Mouse (Mus musculus) liver, embryonic 14.5 days (tissue): ENCODE measurements around the gene Fbxl2. TPM values are rescaled to one million over a fixed set of nuclear protein-coding genes. Genes with fewer than 3 reads are reported as not detected.

Source experiments
- ATAC-seq: fragments of 200-750 bp; cut with Nextera tagmentation; 2 replicates; pipeline ENCODE4 v1.8.0; 2017; ENCODE audit warnings: moderate number of reproducible peaks, mild to moderate bottlenecking, moderate library complexity; ENCODE audit not compliant: insufficient read depth
- DNase-seq, 3 experiments: peaks; one replicate each; pipeline ENCODE4 v3.0.0-alpha.2; 2012 to 2013; ENCODE audit warnings: low read depth in 3 of 3, low spot score in 3 of 3
- H3K27ac ChIP-seq: fragments of 300-500 bp; sonication (generic); 2 replicates; pipeline ENCODE4 v1.5.1; 2014; ENCODE audit warnings: moderate library complexity, mild to moderate bottlenecking, control low read depth, inconsistent platforms
- H3K27me3 ChIP-seq: fragments of 300-500 bp; sonication (generic); 2 replicates; pipeline ENCODE4 v1.6.1; 2014; ENCODE audit warnings: mild to moderate bottlenecking, low read length, moderate library complexity; ENCODE audit not compliant: control insufficient read depth, insufficient read depth
- H3K36me3 ChIP-seq: fragments of 300-500 bp; sonication (generic); replicated peaks from 2 replicates; pipeline ENCODE4 v1.6.1; 2014; ENCODE audit warnings: low read depth; ENCODE audit not compliant: control insufficient read depth, insufficient read depth
- H3K4me1 ChIP-seq, 2 experiments: fragments of 200-500 bp in 1 of 2; fragments of 300-500 bp in 1 of 2; sonication (generic) in 1 of 2; replicated peaks; 2 replicates each; pipeline ENCODE4 v1.6.1; 2012 to 2014; ENCODE audit warnings: antibody characterized with exemption in 1 of 2, inconsistent platforms in 1 of 2, low read length in 1 of 2; ENCODE audit not compliant: control insufficient read depth in 2 of 2, insufficient read depth in 2 of 2
- H3K4me2 ChIP-seq: fragments of 300-500 bp; sonication (generic); 2 replicates; pipeline ENCODE4 v1.6.1; 2014; ENCODE audit warnings: low read depth, mild to moderate bottlenecking, control low read depth, moderate library complexity
- H3K4me3 ChIP-seq, 2 experiments: fragments of 200-500 bp in 1 of 2; fragments of 300-500 bp in 1 of 2; sonication (generic) in 1 of 2; 2 replicates each; pipeline ENCODE4 v1.5.1; 2012 to 2014; ENCODE audit warnings: low read depth in 2 of 2, low read length in 2 of 2, mild to moderate bottlenecking in 2 of 2, control low read depth in 1 of 2, inconsistent platforms in 1 of 2, moderate library complexity in 1 of 2; ENCODE audit not compliant: insufficient read depth in 1 of 2
- H3K9ac ChIP-seq: fragments of 300-500 bp; sonication (generic); replicated peaks from 2 replicates; pipeline ENCODE4 v1.6.1; 2014; ENCODE audit warnings: mild to moderate bottlenecking, control low read depth, moderate library complexity
- H3K9me3 ChIP-seq: fragments of 300-500 bp; sonication (generic); 2 replicates; pipeline ENCODE4 v1.6.1; 2016; ENCODE audit warnings: low read length, mixed read lengths; ENCODE audit not compliant: control insufficient read depth
- CTCF ChIP-seq: IDR thresholded peaks from 2 replicates; pipeline ENCODE4 v1.5.1; 2016; ENCODE audit warnings: antibody characterized with exemption, low read depth, control low read depth
- EP300 ChIP-seq: IDR thresholded peaks from 2 replicates; pipeline ENCODE4 v1.6.1; 2016; ENCODE audit warnings: antibody characterized with exemption, low read depth
- WGBS: fragments of 180-500 bp; shearing (Covaris S2); extraction: QIAGEN DNeasy Blood & Tissue Kit; methylation state at CpG from one replicate; pipeline ENCODE4 v1.1.7; 2014; ENCODE audit not compliant: insufficient replicate concordance; 5-methylcytosine and 5-hydroxymethylcytosine counted together
- polyA plus RNA-seq, 2 experiments: library from polyadenylated mRNA; depleted of rRNA in 1 of 2; stranded (reverse) in 1 of 2; unstranded in 1 of 2; fragments of >200 nt; fragmentation: Nextera tagmentation in 1 of 2; extraction: Ambion mirVana in 1 of 2; gene quantifications; 2 replicates each; pipeline versions ENCODE4 v1.2.1 to v1.2.3; 2012 to 2014

Gene Fbxl2
- polyA plus RNA-seq, 2 experiments, result 0.57 to 0.80 TPM

DNA sequence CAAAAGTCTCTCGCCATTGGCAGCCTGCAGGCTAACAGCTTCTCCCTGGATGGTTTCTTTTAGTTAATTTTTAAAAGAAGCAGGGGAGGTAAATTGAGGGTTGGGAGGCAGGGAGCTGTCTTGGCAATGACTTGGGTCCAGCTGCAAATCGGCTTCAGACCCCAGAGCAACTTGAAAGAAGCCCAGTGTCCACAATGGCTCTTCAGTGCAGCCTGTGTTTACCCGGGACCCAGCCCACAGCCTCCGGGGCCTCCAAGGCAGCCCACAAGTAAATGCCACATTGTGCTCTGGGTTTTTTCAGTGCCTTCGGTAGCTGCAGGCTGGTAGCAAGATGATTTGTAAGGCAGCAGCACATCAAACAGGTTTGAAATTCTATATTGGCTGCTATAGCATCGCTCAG, 3.5 kb downstream of the Fbxl2 start:
- TF ChIP-seq EP300 (no peak), CTCF (no peak)
- Histone ChIP-seq H3K36me3 (no peaks in the 10 kb centered on the region), H3K4me2 (no peak overlapping the region), H3K9me3 (no peaks in the 10 kb centered on the region), H3K27ac (no peak overlapping the region), H3K27me3 (no peaks in the 10 kb centered on the region), H3K9ac (no peak overlapping the region), H3K4me3 (no peak overlapping the region), H3K4me1 (no peaks in the 10 kb centered on the region)
- DNase-seq (no peak), ATAC-seq (no peak)
- 56% methylated on average over 6 of the region's 6 CpGs for WGBS

DNA sequence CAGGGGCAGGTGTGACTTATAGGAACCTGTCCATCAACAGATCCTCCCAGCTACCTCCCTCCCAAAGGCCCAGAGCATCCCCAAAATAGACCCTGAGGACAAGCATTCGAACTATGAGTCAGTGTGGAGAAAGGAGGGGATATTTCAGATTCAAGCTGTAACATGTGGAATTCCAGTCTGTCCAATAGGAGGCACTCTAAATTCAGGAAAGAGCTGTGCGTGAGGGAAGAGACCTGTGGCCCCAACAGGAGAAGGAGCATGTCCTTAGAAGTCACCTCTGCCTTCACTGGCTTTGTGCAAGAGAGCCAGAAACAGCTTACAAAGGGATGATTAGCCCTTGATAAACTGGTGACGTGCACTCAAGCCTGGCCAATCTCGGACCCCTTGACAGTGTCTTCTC, 5.0 kb downstream of the Fbxl2 start:
- Histone ChIP-seq H3K27ac (no peak overlapping the region), H3K36me3 (no peaks in the 10 kb centered on the region), H3K4me3 (no peak overlapping the region), H3K9ac (no peak overlapping the region), H3K4me1 (no peaks in the 10 kb centered on the region), H3K9me3 (no peaks in the 10 kb centered on the region), H3K4me2 (no peak overlapping the region), H3K27me3 (no peaks in the 10 kb centered on the region)
- WGBS, result 64% methylated on average over 4 of the region's 4 CpGs
- no peak for ATAC-seq
- DNase-seq, result no peak
- TF ChIP-seq EP300 (no peak), CTCF (no peak)

GRCm38 (mm10) chr9:114026261-114026934, 19.6 kb downstream of the Fbxl2 start:
- Histone ChIP-seq H3K27ac (no peak overlapping the region), H3K4me1 (peaks cover 0 to 6% of the 10 kb centered on the region in 2 experiments; a peak in 1 of 4 replicates), H3K36me3 (no peaks in the 10 kb centered on the region), H3K4me2 (peak overlapping the region; percentile 73), H3K4me3 (peak overlapping the region; percentile 53 to 65), H3K27me3 (peaks cover 15% of the 10 kb centered on the region), H3K9ac (no peak overlapping the region; the same call in 1 of the 2 replicates), H3K9me3 (no peaks in the 10 kb centered on the region)
- ATAC-seq (peak; percentile 89), DNase-seq (peak; percentile 59 to 69 (median 64))
- under 1% methylated on average over 52 of the region's 52 CpGs for WGBS
- no peak for TF ChIP-seq EP300
- TF ChIP-seq CTCF, result no peak

- Histone ChIP-seq H3K4me2 (peak overlapping the region; percentile 73), H3K9me3 (no peaks in the 10 kb centered on the region), H3K27me3 (peaks cover 15% of the 10 kb centered on the region), H3K9ac (no peak overlapping the region; the same call in 1 of the 2 replicates), H3K4me1 (peaks cover 0 to 6% of the 10 kb centered on the region in 2 experiments; a peak in 1 of 4 replicates), H3K36me3 (no peaks in the 10 kb centered on the region), H3K4me3 (peak overlapping the region; percentile 53 to 65), H3K27ac (no peak overlapping the region)
- ATAC-seq, result no peak
- DNase-seq, result no peak
- WGBS, result 18% methylated on average over 8 of the region's 8 CpGs
- TF ChIP-seq CTCF, result no peak
- TF ChIP-seq EP300, result no peak
Measured at GRCm38 (mm10) chr9:114025846-114026245, 20.1 kb downstream of the Fbxl2 start.

- Histone ChIP-seq H3K27me3 (peaks cover 15% of the 10 kb centered on the region), H3K9ac (no peak overlapping the region), H3K4me1 (peaks cover 0 to 6% of the 10 kb centered on the region in 2 experiments; a peak in 1 of 4 replicates), H3K9me3 (no peaks in the 10 kb centered on the region), H3K36me3 (no peaks in the 10 kb centered on the region), H3K4me3 (no peak overlapping the region), H3K4me2 (no peak overlapping the region), H3K27ac (no peak overlapping the region)
- no peak for ATAC-seq
- 34% methylated on average over 9 of the region's 9 CpGs for WGBS
- no peak for DNase-seq
- TF ChIP-seq CTCF, result no peak
Measured at GRCm38 (mm10) chr9:114025182-114025581, 20.8 kb downstream of the Fbxl2 start.
